Mouse (Mus musculus) cerebellum, adult 2 months (tissue): ENCODE measurements around the gene Cuta.

ENCODE experiments used
- CTCF ChIP-seq: fragments of 200-500 bp; IDR thresholded peaks from 2 replicates; pipeline ENCODE4 v1.5.1; 2011; ENCODE audit warnings: low read depth, mild to moderate bottlenecking, control low read depth, low read length, moderate library complexity, borderline replicate concordance; ENCODE audit not compliant: insufficient read depth
- POLR2A ChIP-seq: fragments of 200-500 bp; IDR thresholded peaks from 2 replicates; pipeline ENCODE4 v1.6.1; 2011; ENCODE audit warnings: low read length, control low read depth, borderline replicate concordance; ENCODE audit not compliant: insufficient read depth

DNA sequence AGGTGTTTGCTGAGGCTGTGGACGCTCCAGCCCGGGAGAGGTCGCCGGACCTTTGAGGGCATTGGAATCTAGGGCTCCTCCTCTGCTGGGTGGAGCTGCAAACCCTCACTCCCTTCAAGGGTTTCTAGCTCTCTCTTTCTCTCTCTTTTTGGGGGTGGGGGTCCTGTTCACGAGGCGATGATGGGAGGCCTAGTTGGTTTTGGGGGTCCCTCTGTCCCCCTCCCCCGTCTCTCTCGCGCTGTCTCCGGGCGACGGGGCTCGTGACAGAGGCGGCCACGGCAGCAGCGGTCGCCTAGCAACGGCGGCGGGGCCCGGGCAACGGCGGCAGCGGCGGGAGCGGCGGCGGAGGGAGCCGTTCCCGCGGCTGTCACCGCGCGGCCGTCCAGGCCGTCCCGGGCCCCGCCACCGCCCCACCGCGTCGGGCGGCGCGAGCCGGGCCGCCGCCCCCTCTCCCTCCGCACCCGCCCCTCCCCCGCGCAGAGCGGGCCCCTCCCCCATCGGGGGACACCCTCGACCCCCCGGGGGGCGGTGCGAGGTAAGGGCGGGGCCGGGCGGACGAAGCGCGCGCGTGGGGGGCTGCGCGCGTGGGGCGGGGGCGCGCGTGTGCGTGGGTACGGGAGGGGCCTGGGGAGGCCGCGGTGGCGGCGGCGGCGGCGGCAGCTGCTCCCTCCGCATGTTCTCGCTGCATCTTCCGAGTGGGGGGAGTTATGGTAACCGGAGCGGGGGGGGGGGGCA is 9.1 kb upstream of the Cuta start:
- TF ChIP-seq CTCF = no peak
- no peak for TF ChIP-seq POLR2A
